Mouse (Mus musculus) forebrain, embryonic 13.5 days (tissue): ENCODE data around the gene Syt6. TPM values are rescaled to one million over a fixed set of nuclear protein-coding genes. Genes with fewer than 3 reads are reported as not detected.
"Not testable (repeated sequence)": the region's sequence is repeated elsewhere in the genome, so short reads cannot be mapped to it uniquely, and the experiment has no call there.

ENCODE experiments used
- ATAC-seq: fragments of 200-750 bp; cut with Nextera tagmentation; 2 replicates; pipeline ENCODE4 v1.8.0; 2017
- H3K27ac ChIP-seq: fragments of 300-500 bp; sonication (generic); 2 replicates; pipeline ENCODE4 v1.5.1; 2015; ENCODE audit warnings: inconsistent platforms, mild to moderate bottlenecking, moderate library complexity
- H3K27me3 ChIP-seq: fragments of 300-500 bp; sonication (generic); 2 replicates; pipeline ENCODE4 v1.6.1; 2015; ENCODE audit warnings: mild to moderate bottlenecking, inconsistent platforms
- H3K36me3 ChIP-seq: fragments of 300-500 bp; sonication (generic); 2 replicates; pipeline ENCODE4 v1.6.1; 2015; ENCODE audit warnings: mild to moderate bottlenecking, inconsistent platforms; ENCODE audit not compliant: poor library complexity, severe bottlenecking
- H3K4me1 ChIP-seq: fragments of 300-500 bp; sonication (generic); 2 replicates; pipeline ENCODE4 v1.6.1; 2015; ENCODE audit warnings: inconsistent platforms
- H3K4me2 ChIP-seq: fragments of 300-500 bp; sonication (generic); 2 replicates; pipeline ENCODE4 v1.6.1; 2015; ENCODE audit warnings: inconsistent platforms, mild to moderate bottlenecking, moderate library complexity
- H3K4me3 ChIP-seq: fragments of 300-500 bp; sonication (generic); 2 replicates; pipeline ENCODE4 v1.5.1; 2015; ENCODE audit warnings: mild to moderate bottlenecking, inconsistent platforms
- H3K9ac ChIP-seq: fragments of 300-500 bp; sonication (generic); 2 replicates; pipeline ENCODE4 v1.6.1; 2015; ENCODE audit warnings: mild to moderate bottlenecking, inconsistent platforms
- H3K9me3 ChIP-seq: fragments of 300-500 bp; sonication (generic); replicated peaks from 2 replicates; pipeline ENCODE4 v1.6.1; 2016; ENCODE audit warnings: inconsistent platforms
- WGBS: fragments of 180-500 bp; shearing (Covaris S2); methylation state at CpG from one replicate; pipeline ENCODE4 v1.1.7; 2015; 5-methylcytosine and 5-hydroxymethylcytosine counted together
- polyA plus RNA-seq: library from polyadenylated mRNA; unstranded; fragments of >200 nt; fragmentation: Nextera tagmentation; extraction: Ambion mirVana; gene quantifications from 2 replicates; pipeline ENCODE4 v1.2.1, GENCODE M21; 2015

Gene Syt6
- polyA plus RNA-seq, 1 experiment from 2014 or later, result 6.2 TPM

DNA sequence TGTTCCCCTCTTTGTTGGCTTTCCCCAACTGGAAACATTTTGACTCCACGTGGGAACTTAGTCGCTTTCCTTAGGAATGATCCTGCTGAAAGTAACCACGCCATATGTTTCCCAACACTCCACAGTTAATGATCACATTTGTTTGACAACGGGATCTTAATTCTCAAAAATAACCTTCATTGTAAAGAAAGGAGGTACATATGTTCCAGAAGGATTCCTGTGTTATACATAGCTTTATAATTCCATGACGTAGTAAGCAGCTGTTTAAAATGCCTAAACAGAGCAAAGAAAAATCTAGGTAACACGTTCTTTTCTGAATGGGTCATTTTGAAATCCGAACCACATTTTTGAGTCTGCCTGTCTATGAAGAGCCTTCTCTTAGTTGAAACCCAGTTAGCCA lies 58.1 kb downstream of the Syt6 start:
- WGBS, result 85% methylated on average over 7 of the region's 7 CpGs
- H3K36me3 ChIP-seq, result no peaks in the 10 kb centered on the region
- no peak overlapping the region for H3K4me2 ChIP-seq
- no peaks in the 10 kb centered on the region for H3K27me3 ChIP-seq
- no peak for ATAC-seq
- H3K27ac ChIP-seq, result no peak overlapping the region
- H3K4me3 ChIP-seq, result no peak overlapping the region
- no peaks in the 10 kb centered on the region; the same call in 1 of the 2 replicates for H3K4me1 ChIP-seq
- H3K9me3 ChIP-seq, result no peaks in the 10 kb centered on the region
- no peak overlapping the region for H3K9ac ChIP-seq

DNA sequence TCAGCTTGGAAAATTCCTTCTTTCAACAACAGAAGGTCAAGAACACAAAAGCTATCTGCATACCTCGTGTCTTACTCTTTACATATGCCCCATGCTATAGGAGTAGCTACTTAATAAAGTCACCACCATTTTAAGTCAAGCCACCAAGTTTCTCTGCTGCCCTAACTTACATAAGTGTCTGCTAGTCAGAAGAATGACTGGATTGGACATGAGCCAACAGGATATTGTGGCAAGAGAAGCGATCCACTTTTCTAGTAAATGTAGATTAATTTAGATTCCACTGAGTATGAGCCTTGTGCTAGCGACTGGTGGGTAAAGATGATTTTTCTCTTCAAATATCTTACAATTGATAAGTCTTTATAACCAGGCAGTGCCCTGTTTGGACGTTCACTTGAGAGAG lies 58.8 kb downstream of the Syt6 start:
- Histone ChIP-seq H3K36me3 (no peaks in the 10 kb centered on the region), H3K4me3 (no peak overlapping the region), H3K27me3 (no peaks in the 10 kb centered on the region), H3K27ac (no peak overlapping the region), H3K4me1 (no peaks in the 10 kb centered on the region; the same call in 1 of the 2 replicates), H3K9ac (no peak overlapping the region), H3K9me3 (no peaks in the 10 kb centered on the region), H3K4me2 (no peak overlapping the region)
- WGBS, result 84% methylated on average over 4 of the region's 4 CpGs
- no peak for ATAC-seq

DNA sequence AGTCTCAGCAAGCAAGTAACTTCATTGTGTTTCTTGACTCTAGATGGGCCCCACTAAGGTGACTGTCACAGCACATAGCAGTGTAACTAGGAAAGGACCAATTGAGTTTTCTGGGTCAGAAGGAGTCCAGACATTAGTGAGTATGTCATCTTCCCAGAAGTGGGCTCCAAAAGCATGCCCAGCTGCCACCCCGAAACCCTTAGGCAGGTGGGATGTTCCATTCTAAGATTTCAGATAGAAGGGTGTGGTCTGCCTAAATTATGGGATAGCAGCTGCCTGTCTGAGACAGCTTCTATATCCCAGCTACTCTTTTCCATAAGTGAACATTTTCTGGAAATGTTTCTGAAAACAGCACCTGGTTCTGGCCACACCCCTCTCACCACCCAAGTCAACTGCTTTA lies 59.2 kb downstream of the Syt6 start:
- H3K27me3 ChIP-seq, result no peaks in the 10 kb centered on the region
- no peaks in the 10 kb centered on the region for H3K36me3 ChIP-seq
- WGBS, result 93% methylated on average over 1 of the region's 1 CpGs
- ATAC-seq, result no peak
- H3K4me3 ChIP-seq, result no peak overlapping the region
- no peaks in the 10 kb centered on the region; the same call in 1 of the 2 replicates for H3K4me1 ChIP-seq
- no peak overlapping the region for H3K9ac ChIP-seq
- H3K4me2 ChIP-seq, result no peak overlapping the region
- no peak overlapping the region for H3K27ac ChIP-seq
- H3K9me3 ChIP-seq, result no peaks in the 10 kb centered on the region

DNA sequence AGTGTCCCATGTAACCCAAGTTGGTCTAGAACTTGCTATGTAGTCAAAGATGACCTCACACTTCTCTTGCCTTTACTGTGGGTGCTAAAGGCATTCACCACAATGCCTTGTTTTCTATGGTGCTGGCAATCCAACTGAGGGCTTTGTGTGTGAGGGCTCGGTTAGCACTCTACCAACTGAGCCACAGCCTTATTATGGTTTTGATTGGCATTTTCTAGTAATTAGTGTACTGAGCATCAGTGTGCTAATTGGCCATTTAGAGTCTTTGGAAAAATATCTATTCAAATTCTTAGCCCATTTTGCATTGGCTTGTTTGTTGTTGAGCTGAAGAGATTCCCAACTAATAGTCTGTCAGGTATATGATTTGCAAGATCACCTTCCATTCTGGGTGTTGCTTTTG lies 62.6 kb downstream of the Syt6 start:
- Histone ChIP-seq H3K27me3 (no peaks in the 10 kb centered on the region), H3K27ac (no peak overlapping the region), H3K4me3 (no peak overlapping the region), H3K36me3 (no peaks in the 10 kb centered on the region), H3K9ac (no peak overlapping the region), H3K9me3 (no peaks in the 10 kb centered on the region), H3K4me1 (peaks cover 8% of the 10 kb centered on the region; the same call in 1 of the 2 replicates), H3K4me2 (no peak overlapping the region)
- 30% methylated on average over 1 of the region's 1 CpGs for WGBS
- ATAC-seq, result no peak; the same call in 1 of the 2 replicates

DNA sequence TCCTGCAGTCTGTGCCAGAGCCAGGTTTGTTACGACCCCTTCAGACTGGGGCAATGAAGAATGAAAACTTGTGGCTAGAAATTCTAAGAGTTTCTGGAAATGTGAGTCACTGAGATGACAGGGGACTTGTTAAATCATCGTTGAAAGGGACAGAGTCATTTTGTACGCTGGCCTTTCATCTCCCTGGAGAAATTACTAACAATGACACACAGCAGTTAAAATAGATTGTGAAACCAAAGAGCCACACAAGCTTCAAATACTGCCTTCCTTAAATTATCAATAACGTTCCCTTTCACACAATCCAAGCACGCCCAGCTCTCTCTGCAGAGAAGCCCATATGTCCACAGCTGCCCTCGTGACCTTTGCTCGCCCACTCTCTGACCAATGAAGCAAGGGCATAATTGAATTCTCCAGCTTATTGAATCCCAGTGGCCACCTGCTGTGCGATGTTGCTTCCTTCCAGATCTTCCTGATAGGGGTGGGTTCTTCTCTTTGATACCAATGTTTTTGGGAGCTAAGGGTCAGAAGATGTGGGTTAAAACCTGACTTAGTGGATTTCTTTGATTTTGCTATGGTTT lies 65.3 kb downstream of the Syt6 start:
- ATAC-seq, result no peak
- H3K27ac ChIP-seq, result no peak overlapping the region
- no peaks in the 10 kb centered on the region for H3K9me3 ChIP-seq
- peaks cover 8% of the 10 kb centered on the region; the same call in 1 of the 2 replicates for H3K4me1 ChIP-seq
- H3K36me3 ChIP-seq, result no peaks in the 10 kb centered on the region
- H3K9ac ChIP-seq, result no peak overlapping the region
- H3K4me2 ChIP-seq, result no peak overlapping the region
- no peak overlapping the region for H3K4me3 ChIP-seq
- WGBS, result 33% methylated on average over 8 of the region's 8 CpGs
- no peaks in the 10 kb centered on the region for H3K27me3 ChIP-seq

DNA sequence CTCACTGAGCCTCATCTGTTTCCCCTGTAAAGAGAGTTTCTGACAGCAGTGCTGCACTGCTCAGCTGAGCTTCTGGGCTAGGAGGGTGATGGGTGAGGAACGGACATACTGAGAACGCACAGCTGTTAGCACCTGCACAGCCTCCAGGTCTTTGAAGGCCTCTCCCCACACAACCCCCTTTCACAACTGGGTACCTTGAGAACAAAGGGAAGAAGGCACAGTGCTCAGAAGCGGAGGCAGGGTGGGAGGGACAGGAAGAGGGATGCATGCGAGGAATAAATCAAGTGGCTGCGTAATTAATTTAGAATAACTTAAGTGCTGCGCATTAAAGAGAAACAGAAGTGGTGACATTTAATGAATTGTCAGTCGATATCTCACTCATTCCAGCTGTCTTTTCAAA lies 66.3 kb downstream of the Syt6 start:
- H3K36me3 ChIP-seq, result no peaks in the 10 kb centered on the region
- 52% methylated on average over 7 of the region's 7 CpGs for WGBS
- H3K9ac ChIP-seq, result no peak overlapping the region
- H3K27ac ChIP-seq, result no peak overlapping the region
- peaks cover 8% of the 10 kb centered on the region; the same call in 1 of the 2 replicates for H3K4me1 ChIP-seq
- no peak overlapping the region for H3K4me3 ChIP-seq
- no peak overlapping the region for H3K4me2 ChIP-seq
- ATAC-seq, result peak; percentile 68
- H3K27me3 ChIP-seq, result no peaks in the 10 kb centered on the region
- no peaks in the 10 kb centered on the region for H3K9me3 ChIP-seq

DNA sequence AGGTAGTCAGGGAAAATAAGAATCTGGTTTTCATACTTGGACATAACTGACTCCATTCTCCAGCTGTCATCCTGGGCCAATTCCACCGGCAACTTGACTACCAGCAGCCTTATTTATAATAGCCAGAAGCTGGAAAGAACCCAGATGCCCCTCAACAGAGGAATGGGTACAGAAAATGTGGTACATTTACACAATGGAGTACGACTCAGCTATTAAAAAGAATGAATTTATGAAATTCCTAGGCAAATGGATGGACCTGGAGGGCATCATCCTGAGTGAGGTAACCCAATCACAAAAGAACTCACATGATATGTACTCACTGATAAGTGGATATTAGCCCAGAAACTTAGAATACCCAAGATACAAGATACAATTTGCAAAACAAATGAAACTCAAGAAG lies 70.9 kb downstream of the Syt6 start, which contains the start of gene Atg4a-ps:
Atg4a-ps (minus strand) TSS at position 101 of the 400 bp plus-strand sequence.
- H3K27me3 ChIP-seq, H3K36me3 ChIP-seq, H3K9me3 ChIP-seq, ATAC-seq, H3K4me3 ChIP-seq, H3K9ac ChIP-seq, H3K27ac ChIP-seq, H3K4me2 ChIP-seq: not testable (repeated sequence)
- H3K4me1 ChIP-seq, result 0 out of 2 replicates have a peak, but pooled peaks cover 13% of the 10 kb centered on the region
- 80% methylated on average over 2 of the region's 2 CpGs for WGBS

DNA sequence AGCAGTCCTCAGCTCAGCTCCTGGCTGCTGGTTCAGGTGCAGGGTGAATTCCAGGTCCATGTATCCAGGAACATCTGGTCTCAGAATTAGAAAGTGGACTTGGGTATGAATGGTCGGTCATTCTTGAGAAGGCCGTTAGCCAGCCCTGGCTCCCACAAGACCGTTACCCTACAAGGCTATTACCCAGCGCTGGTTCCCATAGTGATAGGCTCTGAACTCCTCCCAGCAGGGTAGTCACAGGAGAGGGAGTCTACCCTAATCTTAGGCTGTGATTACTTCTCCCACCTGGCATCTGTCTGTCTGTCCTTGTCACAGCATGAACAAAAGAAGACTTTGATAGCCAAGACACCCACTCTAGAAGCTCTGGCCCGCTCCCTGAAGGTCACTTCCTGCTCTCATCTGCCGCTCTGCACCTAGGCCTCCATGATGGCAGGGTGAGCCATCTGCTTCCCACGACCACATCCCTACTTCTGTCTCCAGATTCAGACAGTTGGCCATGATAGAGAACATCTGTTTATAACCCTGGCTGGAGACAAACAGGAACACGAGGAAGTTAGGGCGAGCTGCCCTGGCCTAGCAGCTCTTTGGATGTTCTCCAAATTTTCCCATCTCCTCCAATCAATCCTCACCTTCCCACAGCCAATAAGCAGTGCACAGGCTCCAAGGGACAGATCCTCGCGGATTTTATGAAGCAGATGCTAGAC lies 72.3 kb downstream of the Syt6 start:
- H3K4me3 ChIP-seq, result no peak overlapping the region
- H3K9me3 ChIP-seq, result no peaks in the 10 kb centered on the region
- no peak for ATAC-seq
- no peak overlapping the region for H3K4me2 ChIP-seq
- no peak overlapping the region for H3K27ac ChIP-seq
- no peaks in the 10 kb centered on the region for H3K27me3 ChIP-seq
- 0 out of 2 replicates have a peak, but pooled peaks cover 15% of the 10 kb centered on the region for H3K4me1 ChIP-seq
- 86% methylated on average over 11 of the region's 11 CpGs for WGBS
- H3K9ac ChIP-seq, result no peak overlapping the region
- H3K36me3 ChIP-seq, result no peaks in the 10 kb centered on the region

DNA sequence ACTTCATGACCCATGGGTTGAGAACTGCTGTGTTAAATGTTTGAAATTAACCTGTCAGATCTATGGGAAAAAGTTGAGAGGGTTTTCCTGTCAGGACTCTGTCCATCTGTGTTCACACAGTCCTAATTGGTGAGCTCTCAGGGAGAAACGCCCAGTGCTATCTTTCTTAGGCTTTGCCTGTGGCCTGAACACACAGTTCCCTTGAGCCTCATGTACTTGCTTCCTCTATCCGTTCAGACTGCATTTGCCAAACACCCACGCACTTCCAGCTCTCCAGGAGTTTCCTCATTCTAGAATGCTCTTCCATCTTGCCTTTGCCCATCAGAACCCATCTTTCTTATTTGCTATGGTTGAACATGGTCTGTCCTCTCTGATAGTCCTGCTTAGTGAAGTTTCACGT lies 73.5 kb downstream of the Syt6 start:
- Histone ChIP-seq H3K4me2 (no peak overlapping the region), H3K27me3 (no peaks in the 10 kb centered on the region), H3K9me3 (no peaks in the 10 kb centered on the region), H3K9ac (no peak overlapping the region), H3K36me3 (no peaks in the 10 kb centered on the region), H3K4me1 (0 out of 2 replicates have a peak, but pooled peaks cover 16% of the 10 kb centered on the region), H3K4me3 (no peak overlapping the region), H3K27ac (no peak overlapping the region)
- ATAC-seq, result no peak
- WGBS, result 83% methylated on average over 4 of the region's 4 CpGs

DNA sequence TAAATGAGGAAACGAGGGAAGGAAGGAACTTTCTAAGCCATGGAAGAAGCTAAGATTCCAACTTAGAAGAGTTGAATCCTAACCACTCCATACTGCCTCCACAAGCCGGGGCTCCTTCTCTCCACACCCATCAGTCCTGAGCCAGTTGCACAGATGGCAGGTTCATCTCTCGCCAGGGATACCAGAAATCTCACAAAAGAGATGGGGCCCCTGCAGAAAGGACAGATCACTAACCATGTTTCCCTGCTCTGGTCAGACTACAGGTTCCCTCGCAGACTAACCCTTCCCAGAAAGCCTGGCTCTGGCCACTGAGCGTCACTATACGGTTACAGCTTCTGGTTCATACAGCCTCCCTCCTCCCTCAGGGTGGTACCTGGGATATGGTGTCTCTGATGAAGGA lies 74.7 kb downstream of the Syt6 start:
- H3K4me1 ChIP-seq, result 0 out of 2 replicates have a peak, but pooled peaks cover 16% of the 10 kb centered on the region
- no peak overlapping the region for H3K4me2 ChIP-seq
- no peaks in the 10 kb centered on the region for H3K27me3 ChIP-seq
- no peaks in the 10 kb centered on the region for H3K36me3 ChIP-seq
- WGBS, result 65% methylated on average over 6 of the region's 6 CpGs
- no peak for ATAC-seq
- H3K4me3 ChIP-seq, result no peak overlapping the region
- no peak overlapping the region for H3K27ac ChIP-seq
- no peaks in the 10 kb centered on the region for H3K9me3 ChIP-seq
- no peak overlapping the region for H3K9ac ChIP-seq

DNA sequence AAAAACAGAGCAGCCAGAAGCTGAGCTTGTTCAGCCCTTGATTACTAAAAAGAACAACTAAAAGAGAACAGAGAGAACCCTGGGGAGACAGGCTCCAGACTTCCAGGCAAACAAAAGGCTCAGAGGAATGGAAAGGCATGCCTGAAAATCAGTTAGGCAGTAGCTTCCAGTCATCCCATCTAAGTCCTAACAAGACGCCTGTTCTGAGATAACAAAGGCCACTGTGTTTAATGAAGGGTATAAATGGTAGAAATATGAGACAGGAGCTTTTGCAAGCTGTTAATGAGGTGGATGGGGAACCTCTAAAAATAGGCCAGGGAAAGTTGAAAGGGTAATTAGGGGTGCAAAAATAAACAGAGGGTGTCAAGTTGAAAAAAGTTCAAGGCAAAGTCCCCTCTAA lies 75.4 kb downstream of the Syt6 start:
- Histone ChIP-seq H3K4me2 (no peak overlapping the region), H3K27ac (no peak overlapping the region), H3K4me3 (no peak overlapping the region), H3K4me1 (0 out of 2 replicates have a peak, but pooled peaks cover 16% of the 10 kb centered on the region), H3K9me3 (no peaks in the 10 kb centered on the region), H3K27me3 (no peaks in the 10 kb centered on the region), H3K9ac (no peak overlapping the region), H3K36me3 (no peaks in the 10 kb centered on the region)
- 5% methylated on average over 1 of the region's 1 CpGs for WGBS
- ATAC-seq, result no peak

DNA sequence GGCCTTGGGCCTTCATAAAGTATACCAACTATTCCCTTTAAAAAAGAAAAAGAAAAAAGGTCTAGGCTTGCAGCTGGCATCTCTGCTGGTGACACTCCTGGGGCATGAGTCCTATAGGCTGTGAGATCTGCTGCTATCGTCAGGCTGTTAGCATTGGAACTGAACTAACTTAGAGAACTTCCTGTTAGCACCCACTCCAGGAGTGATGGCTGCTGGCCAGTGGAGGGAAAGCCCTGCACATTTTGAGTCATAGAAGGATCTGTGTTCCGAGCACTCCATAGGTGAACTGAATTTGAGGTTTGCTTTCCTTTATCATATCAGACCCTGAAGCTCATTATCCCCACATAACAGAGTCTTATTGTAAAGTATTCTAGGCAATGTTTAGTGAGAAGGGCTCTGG lies 85.0 kb downstream of the Syt6 start:
- Histone ChIP-seq H3K4me3 (no peak overlapping the region), H3K4me2 (no peak overlapping the region), H3K9ac (no peak overlapping the region), H3K9me3 (no peaks in the 10 kb centered on the region), H3K27ac (no peak overlapping the region), H3K4me1 (no peaks in the 10 kb centered on the region), H3K36me3 (no peaks in the 10 kb centered on the region), H3K27me3 (no peaks in the 10 kb centered on the region)
- 90% methylated on average over 2 of the region's 2 CpGs for WGBS
- no peak for ATAC-seq
